Mouse (Mus musculus) megakaryocyte progenitor cell, adult 5-6 weeks (primary cell): ENCODE data around the gene Myo5c. TPM values are rescaled to one million over a fixed set of nuclear protein-coding genes. Genes with fewer than 3 reads are reported as not detected.
"Not testable (repeated sequence)": the region's sequence is repeated elsewhere in the genome, so short reads cannot be mapped to it uniquely, and the experiment has no call there.

Experiments
- ATAC-seq: replicated peaks from 2 replicates; pipeline ENCODE4 v1.8.0; 2016; ENCODE audit warnings: mild to moderate bottlenecking, moderate TSS enrichment, inconsistent platforms; ENCODE audit not compliant: poor library complexity
- total RNA-seq, 2 experiments: library from RNA; stranded (forward) in 1 of 2; stranded (reverse) in 1 of 2; fragments of 157-497, 149-512 nt in 1 of 2; fragments of 200-1000 nt in 1 of 2; gene quantifications; 2 replicates each; pipeline versions ENCODE4 v1.2.3 to v1.2.4; 2015 to 2017

Gene Myo5c
- total RNA-seq, 2 experiments from 2014 or later = 0.04 to 0.27 TPM

GRCm38 (mm10) chr9:75243730-75244406 lies 12.0 kb downstream of the Myo5c start:
- ATAC-seq = 0 out of 2 replicates have a peak, but pooled peaks have one; percentile 17

DNA sequence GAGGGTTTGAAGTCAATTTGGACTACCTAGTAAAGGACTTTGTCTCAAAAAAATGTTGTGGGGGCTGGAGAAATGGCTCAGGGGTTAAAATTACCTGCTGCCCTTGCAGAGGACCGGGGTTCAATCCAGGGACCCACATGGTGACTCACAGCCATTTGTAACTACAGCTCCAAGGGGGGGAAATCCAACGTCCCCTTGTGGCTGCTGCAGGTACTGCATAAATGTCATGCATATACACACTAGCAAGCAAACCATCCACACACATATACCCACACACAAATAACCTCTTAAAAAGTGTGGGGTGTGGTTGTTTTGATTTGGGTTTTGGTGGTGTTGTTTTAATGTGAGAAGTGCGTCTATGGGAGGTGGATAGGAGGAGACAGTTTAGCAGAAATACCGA lies 12.7 kb downstream of the Myo5c start:
- ATAC-seq = no peak

DNA sequence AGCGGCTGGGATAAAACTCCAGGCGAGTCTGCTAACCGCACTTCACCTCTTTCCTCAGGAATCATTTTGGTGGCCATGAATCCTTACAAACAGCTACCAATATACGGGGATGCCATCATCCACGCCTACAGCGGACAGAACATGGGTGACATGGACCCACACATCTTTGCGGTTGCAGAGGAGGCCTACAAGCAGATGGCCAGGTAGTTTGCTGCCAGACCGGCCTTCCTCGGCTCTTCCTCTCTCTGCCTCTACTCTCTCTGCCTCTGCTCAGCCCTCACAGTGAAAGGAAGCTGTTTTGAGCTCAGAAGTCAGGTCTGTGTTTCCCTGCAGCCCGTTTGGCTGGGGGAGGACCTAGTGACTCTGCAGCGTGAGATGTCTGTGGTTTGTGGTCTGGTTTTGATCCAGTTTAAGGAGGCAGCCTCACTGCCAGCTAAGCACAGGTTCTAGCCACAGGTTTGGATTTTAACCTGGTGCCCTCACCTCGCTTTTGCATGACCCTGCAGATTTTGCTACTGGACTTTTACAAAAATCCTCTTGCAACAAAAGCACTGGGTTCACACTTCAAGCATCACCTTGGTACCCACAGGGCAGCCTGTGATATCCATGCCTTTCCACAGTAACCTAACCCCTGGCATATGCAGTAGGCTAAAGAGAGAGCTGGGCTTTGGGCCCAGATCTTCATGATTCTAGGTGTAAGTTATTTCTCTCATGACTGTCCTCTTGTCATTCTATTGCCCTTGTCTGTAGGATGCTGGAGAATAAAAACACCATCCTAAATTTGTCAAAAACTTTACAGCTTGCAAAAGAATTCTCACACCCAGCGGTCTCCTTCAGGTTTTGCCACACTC lies 14.5 kb downstream of the Myo5c start:
- peak; percentile 53 for ATAC-seq

GRCm38 (mm10) chr9:75247870-75248269 lies 16.1 kb downstream of the Myo5c start:
- no peak for ATAC-seq

- ATAC-seq = no peak; the same call in 1 of the 2 replicates
Observed at GRCm38 (mm10) chr9:75248359-75248758, 16.5 kb downstream of the Myo5c start.

DNA sequence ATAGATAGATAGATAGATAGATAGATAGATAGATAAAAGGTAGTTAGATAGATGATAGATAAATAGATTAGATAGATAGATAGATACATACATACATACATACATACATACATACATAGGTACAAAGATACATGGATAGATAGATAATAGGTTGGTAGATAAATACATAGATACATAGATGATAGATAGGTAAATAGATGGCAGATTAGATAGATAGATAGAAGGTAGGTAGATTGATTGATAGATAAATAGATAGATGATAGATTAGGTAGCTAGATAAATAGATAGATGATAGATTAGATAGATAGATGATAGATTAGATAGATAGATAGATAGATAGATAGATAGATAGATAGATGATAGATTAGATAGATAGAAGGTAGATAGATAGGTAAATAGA lies 17.1 kb downstream of the Myo5c start:
- ATAC-seq = no peak

DNA sequence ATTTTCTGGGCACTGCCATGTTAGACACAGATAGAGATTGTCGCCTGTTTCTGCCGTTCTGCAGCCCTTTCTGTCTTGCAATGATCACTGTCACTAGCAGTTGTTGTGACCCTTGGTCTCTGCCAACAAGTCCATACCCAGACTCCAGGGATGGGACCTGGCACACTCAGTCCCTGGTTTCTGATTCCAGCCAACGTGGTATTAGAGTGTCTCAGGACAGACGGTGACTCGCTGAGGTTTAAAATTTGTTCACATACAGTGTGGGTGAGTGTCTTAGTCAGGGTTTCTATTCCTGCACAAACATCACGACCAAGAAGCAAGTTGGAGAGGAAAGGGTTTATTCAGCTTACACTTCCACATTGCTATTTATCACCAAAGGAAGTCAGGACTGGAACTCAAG lies 21.3 kb downstream of the Myo5c start:
- not testable (repeated sequence) for ATAC-seq

DNA sequence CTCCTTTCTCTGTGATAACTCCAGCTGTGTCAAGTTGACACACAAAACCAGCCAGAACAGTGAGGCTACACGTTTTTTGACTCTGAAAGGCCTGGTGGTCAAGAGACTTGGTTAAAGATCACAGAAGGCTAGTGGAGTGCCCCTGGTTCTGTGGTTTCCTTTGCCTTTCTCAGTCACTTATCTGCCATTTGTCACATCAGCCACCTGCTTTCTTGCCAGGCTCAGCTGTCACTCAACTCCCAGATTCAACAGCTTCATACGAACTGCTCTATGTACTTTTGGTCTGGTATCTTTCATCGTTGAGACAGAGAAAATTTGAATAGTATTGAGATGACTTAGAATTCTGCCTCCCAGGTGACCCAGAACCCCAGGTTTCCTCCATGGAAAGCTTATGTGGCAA lies 21.9 kb downstream of the Myo5c start:
- peak; percentile 21; the same call in 1 of the 2 replicates for ATAC-seq

GRCm38 (mm10) chr9:75254196-75254955 lies 22.6 kb downstream of the Myo5c start:
- ATAC-seq = peak; percentile 20

- ATAC-seq = peak; percentile 79
Observed at GRCm38 (mm10) chr9:75255820-75256545, 24.2 kb downstream of the Myo5c start.

- ATAC-seq = no peak
Observed at GRCm38 (mm10) chr9:75258792-75259191, 27.0 kb downstream of the Myo5c start.

DNA sequence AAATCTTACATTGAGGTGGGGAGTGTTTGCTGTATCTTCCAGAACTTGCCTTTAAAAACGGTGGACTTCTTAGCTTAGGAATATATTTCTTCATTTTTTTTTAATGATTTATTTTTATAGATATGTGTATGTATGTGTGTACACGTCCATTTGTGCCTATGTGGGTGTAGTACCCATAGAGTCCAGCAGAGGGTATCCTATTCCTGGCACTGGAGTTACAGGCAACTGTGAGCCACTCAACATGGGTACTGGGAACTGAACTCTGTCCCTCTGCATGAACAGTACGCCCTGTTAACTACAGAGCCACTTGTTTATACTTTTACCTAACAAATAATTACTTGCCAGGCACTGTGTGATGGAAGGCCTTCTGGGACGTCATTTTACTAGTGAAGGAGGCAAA lies 27.8 kb downstream of the Myo5c start:
- no peak for ATAC-seq

DNA sequence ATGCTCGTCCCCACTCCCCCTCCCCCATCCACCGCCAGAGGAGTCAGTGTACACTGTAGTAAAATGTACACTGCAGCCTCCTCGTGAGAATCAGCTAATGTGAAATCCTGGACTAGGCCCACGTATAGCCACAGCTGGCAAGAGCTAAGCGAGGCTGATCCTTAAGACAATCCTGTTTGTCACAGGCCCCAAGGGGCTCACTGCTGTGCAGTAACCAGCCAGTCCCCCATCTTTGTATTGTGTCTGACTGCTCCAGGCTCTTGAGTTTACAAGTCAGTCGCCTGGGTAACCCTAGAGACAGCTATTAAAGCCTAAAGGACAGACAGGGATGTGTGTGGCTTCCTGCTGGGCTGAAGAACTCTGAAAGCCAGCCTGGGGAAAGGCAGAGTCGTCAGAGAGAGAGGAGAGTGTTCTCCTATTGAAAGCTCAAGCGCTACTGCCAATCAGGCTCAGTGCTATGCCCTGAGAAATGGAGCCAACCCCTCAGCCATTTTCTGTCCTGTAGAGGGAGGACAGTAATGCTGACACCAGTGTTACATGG lies 29.6 kb downstream of the Myo5c start:
- ATAC-seq = no peak

DNA sequence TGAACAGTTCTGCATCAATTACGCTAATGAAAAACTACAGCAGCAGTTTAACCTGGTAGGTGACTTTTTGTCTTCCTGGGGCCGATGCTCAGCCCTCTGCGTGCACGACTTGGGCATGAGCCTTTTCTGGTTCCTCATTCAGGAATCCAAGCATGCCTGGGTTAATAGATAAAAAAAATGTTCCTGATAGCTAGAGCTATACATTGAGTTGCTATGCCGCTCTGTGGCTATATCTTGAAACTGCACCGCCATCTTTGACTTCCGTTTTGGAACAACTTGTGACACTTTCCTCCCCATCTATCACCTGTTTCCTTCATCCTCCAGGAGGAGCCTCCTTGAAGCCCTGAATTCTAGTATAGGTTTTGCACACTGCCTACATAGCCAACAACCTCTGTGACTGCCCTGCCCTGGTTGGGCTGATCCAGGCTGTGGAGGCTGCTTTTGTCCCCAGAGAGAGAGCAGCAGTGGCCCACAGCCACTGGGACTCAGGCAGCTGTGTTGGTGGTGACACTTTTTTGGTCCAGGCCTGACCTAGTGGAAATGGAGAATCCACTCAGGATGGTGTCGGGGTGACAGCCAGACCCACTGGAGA lies 30.5 kb downstream of the Myo5c start:
- ATAC-seq = peak; percentile 87

GRCm38 (mm10) chr9:75264008-75264718 lies 32.3 kb downstream of the Myo5c start:
- peak; percentile 47 for ATAC-seq

DNA sequence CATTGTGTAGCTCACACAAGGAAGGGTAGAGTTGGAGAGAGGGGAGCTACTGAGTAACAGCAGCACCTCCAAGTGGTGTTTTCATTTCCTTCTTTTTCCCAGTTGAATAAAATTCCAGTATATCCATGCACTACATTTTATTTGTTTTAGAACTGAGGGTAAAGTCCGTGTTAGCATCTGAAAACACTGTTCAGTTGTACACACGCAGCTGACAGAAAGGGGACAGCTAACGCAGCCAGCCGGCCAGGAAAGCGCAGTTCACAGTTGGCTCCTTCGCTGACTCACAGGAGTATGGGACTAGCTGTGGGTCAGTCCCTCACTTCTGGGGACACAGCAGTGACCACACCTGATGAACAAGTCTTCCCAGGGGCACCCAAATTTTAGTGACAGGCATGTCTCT lies 35.3 kb downstream of the Myo5c start:
- no peak for ATAC-seq

DNA sequence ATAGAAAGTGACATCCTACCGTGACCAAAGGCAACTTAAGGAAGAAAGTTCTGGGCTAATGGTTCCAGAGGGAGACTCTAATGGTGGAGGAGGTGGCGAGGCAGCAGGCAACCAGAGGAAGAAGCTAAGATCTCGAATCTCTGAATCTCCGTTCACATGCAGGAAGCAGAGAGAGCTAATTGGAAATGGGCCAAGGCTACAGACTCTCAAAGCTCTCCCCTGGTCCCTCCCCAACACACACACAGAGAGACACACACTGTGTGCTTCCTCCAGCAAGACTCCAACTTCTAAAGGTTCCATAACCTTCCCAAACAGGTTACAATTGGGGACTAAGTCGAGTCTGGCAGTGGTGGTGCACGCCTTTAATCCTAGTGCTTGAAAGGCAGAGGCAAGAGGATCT lies 38.6 kb downstream of the Myo5c start:
- ATAC-seq = no peak

- peak; percentile 56 for ATAC-seq
Observed at GRCm38 (mm10) chr9:75271539-75271938, 39.7 kb downstream of the Myo5c start.

GRCm38 (mm10) chr9:75273646-75274045 lies 41.8 kb downstream of the Myo5c start:
- no peak for ATAC-seq
